Mouse (Mus musculus): ENCODE results near the gene Boc.

DNA sequence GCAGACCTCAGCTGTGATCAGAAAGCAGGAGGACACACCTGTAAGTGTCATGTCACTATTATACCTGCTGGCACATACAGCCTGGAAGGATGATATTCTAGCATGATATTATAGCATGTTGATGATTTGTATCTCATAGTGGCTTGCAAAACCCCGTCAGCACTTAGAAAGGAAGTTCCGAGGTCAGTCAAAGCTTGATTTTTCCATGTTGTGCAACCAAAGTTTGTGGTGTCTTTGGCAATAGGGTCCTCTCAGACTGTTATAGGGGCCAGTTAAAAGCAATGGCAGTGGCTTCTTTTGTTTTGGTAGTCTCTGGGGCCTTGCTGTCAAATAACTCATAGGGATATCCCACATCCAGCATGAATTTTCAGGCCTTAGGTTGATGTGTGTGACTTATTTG is 100.8 kb downstream of the Boc start:
- no peak for TF ChIP-seq CTCF (IDR thresholded peaks at IDR 0.05)
- TF ChIP-seq POLR2A (IDR thresholded peaks at IDR 0.05; ENCODE audit: insufficient read depth, low read depth, low read length): no peak
- no peak for TF ChIP-seq EP300 (IDR thresholded peaks at IDR 0.05; ENCODE audit: insufficient read depth, low read depth, low read length)

All from heart, adult 2 months (tissue).